Mouse (Mus musculus) hematopoietic multipotent progenitor cell, adult 10-12 weeks (in vitro differentiated cells): ENCODE results near the gene Gpatch11. TPM values are rescaled to one million over a fixed set of nuclear protein-coding genes. Genes with fewer than 3 reads are reported as not detected.

Experiments used
- polyA plus RNA-seq: library from polyadenylated mRNA; stranded (reverse); fragments of >175 nt; gene quantifications from 2 replicates; pipeline ENCODE4 v1.2.3, GENCODE M21; 2012; ENCODE audit warnings: low replicate concordance

Gpatch11 gene
- 0.79 and 6.8 TPM in 2 replicates for polyA plus RNA-seq

GRCm38 (mm10) chr17:78834856-78835835, at the start of gene Gpatch11, which contains the start of gene Heatr5b:
TSS of gene Gpatch11 (plus strand) at chr17:78835567.
TSS of gene Heatr5b (minus strand) at chr17:78835364.

GRCm38 (mm10) chr17:78882401-78883112, 47.2 kb downstream of the Gpatch11 start, which contains the start of gene Eif2ak2:
TSS of gene Eif2ak2 (minus strand) at chr17:78882573.

Other genes with a start within 250 kb of the Gpatch11 start
- gene Strn, start 98.4 kb upstream of the Gpatch11 start, polyA plus RNA-seq = 2.9 and 4.5 TPM in 2 replicates
- gene Heatr5b, start 203 bp upstream of the Gpatch11 start, polyA plus RNA-seq = 2.2 and 7.5 TPM in 2 replicates
- gene Eif2ak2, start 47.0 kb downstream of the Gpatch11 start, polyA plus RNA-seq = 4.3 and 7.0 TPM in 2 replicates
- not detected in 2 replicates for gene Sult6b1, start 71.4 kb downstream of the Gpatch11 start, polyA plus RNA-seq
- gene Cebpzos, start 80.9 kb downstream of the Gpatch11 start, polyA plus RNA-seq = 3.9 and 4.3 TPM in 2 replicates
- 5.6 and 19.6 TPM in 2 replicates for gene Cebpz, start 101.5 kb downstream of the Gpatch11 start, polyA plus RNA-seq
- gene Ndufaf7, start 101.6 kb downstream of the Gpatch11 start, polyA plus RNA-seq = 1.1 and 1.9 TPM in 2 replicates
- 1.4 and 2.1 TPM in 2 replicates for gene Prkd3, start 185.2 kb downstream of the Gpatch11 start, polyA plus RNA-seq
- gene Qpct, start 216.3 kb downstream of the Gpatch11 start, polyA plus RNA-seq = 0.25 TPM in 1 of 2 replicates, not detected in the other